Mouse (Mus musculus): ENCODE measurements around the gene Foxp2. TPM values are rescaled to one million over a fixed set of nuclear protein-coding genes. Genes with fewer than 3 reads are reported as not detected.

The Foxp2 gene
- total and polyA plus RNA-seq, 2 experiments from 2014 or later: 2.5 to 7.6 TPM

GRCm38 (mm10) chr6:15192877-15193276, 291.7 kb downstream of the Foxp2 start:
- Histone ChIP-seq H3K4me2 (ENCODE audit: low read depth, low read length) (no peak overlapping the region), H3K4me1 (ENCODE audit: control insufficient read depth, insufficient read depth) (no peaks in the 10 kb centered on the region), H3K36me3 (replicated peaks; ENCODE audit: control insufficient read depth, insufficient read depth, low read length) (no peaks in the 10 kb centered on the region), H3K4me3 (ENCODE audit: low read depth, low read length) (no peak overlapping the region), H3K27me3 (ENCODE audit: control insufficient read depth, insufficient read depth, low read length) (no peaks in the 10 kb centered on the region), H3K27ac (ENCODE audit: low read depth) (no peak overlapping the region), H3K9ac (replicated peaks; ENCODE audit: low read depth, low read length) (no peak overlapping the region), H3K9me3 (replicated peaks; ENCODE audit: control insufficient read depth, low read length) (no peaks in the 10 kb centered on the region)
- DNase-seq (ENCODE audit: low spot score) (no peak), ATAC-seq (ENCODE audit: insufficient read depth, low read depth) (no peak)
- 71% methylated on average over 5 of the region's 5 CpGs for WGBS
- TF ChIP-seq EP300 (IDR thresholded peaks at IDR 0.05; ENCODE audit: low read depth) (no peak), CTCF (IDR thresholded peaks at IDR 0.05; ENCODE audit: low read depth) (peak; percentile 22; the same call in 1 of the 2 replicates)

DNA sequence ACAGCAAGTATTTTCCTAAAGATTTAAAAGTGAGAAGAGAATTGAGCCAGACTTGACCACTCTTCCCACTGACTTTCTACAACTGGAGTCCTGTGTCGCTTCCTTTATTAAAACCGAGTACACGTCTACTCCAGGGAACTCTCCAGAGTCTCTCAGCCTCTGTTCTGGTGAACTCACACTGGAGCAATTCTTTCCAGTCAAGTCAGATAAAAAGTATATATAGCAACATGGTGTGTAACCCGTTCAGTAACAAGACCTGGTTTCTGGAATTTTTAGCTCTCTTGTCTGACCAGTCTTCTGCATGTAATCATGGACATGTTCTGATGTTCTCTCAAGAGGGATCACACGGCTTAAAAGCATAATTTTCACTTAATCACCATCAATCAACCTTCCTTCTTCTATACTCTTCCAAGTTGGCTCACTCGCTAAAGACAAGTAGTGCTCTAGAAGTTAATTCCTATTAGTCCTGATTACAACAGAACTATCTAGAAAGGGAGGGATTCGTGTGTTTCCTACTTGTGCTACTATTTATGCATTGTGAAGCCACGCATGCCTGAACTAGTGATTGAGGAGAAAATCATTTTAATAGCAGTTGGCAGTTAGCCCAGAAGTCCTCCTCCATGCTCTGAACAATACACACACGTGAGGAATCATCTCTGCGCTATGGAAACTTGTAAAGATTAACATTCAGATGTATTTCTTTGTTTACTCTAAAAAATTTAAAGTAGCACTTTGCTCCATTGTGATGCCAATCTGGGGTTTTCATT, 341.2 kb downstream of the Foxp2 start:
- Histone ChIP-seq H3K27ac (ENCODE audit: low read depth) (peak overlapping the region; percentile 65), H3K9me3 (replicated peaks; ENCODE audit: control insufficient read depth, low read length) (no peaks in the 10 kb centered on the region), H3K4me3 (ENCODE audit: low read depth, low read length) (no peak overlapping the region), H3K36me3 (replicated peaks; ENCODE audit: control insufficient read depth, insufficient read depth, low read length) (no peaks in the 10 kb centered on the region), H3K9ac (replicated peaks; ENCODE audit: low read depth, low read length) (no peak overlapping the region), H3K27me3 (ENCODE audit: control insufficient read depth, insufficient read depth, low read length) (no peaks in the 10 kb centered on the region), H3K4me1 (ENCODE audit: control insufficient read depth, insufficient read depth) (0 out of 2 replicates have a peak, but pooled peaks cover 6% of the 10 kb centered on the region), H3K4me2 (ENCODE audit: low read depth, low read length) (no peak overlapping the region)
- 17% methylated on average over 10 of the region's 10 CpGs for WGBS
- TF ChIP-seq CTCF (IDR thresholded peaks at IDR 0.05; ENCODE audit: low read depth): no peak
- TF ChIP-seq EP300 (IDR thresholded peaks at IDR 0.05; ENCODE audit: low read depth): no peak
- DNase-seq (ENCODE audit: low spot score): peak; percentile 61
- peak; percentile 79 for ATAC-seq (ENCODE audit: insufficient read depth, low read depth)

GRCm38 (mm10) chr6:15257393-15257792, 356.2 kb downstream of the Foxp2 start:
- Histone ChIP-seq H3K4me1 (ENCODE audit: control insufficient read depth, insufficient read depth) (peaks cover 5% of the 10 kb centered on the region; the same call in 1 of the 2 replicates), H3K27me3 (ENCODE audit: control insufficient read depth, insufficient read depth, low read length) (no peaks in the 10 kb centered on the region), H3K4me2 (ENCODE audit: low read depth, low read length) (peak overlapping the region; percentile 49), H3K27ac (ENCODE audit: low read depth) (no peak overlapping the region), H3K9ac (replicated peaks; ENCODE audit: low read depth, low read length) (0 out of 2 replicates have a peak overlapping the region, but pooled peaks have one; percentile 10), H3K4me3 (ENCODE audit: low read depth, low read length) (peak overlapping the region; percentile 27), H3K9me3 (replicated peaks; ENCODE audit: control insufficient read depth, low read length) (no peaks in the 10 kb centered on the region), H3K36me3 (replicated peaks; ENCODE audit: control insufficient read depth, insufficient read depth, low read length) (no peaks in the 10 kb centered on the region)
- TF ChIP-seq EP300 (IDR thresholded peaks at IDR 0.05; ENCODE audit: low read depth) (no peak), CTCF (IDR thresholded peaks at IDR 0.05; ENCODE audit: low read depth) (no peak)
- ATAC-seq (ENCODE audit: insufficient read depth, low read depth) (no peak; the same call in 1 of the 2 replicates), DNase-seq (ENCODE audit: low spot score) (peak; percentile 37)
- WGBS: 10% methylated on average over 7 of the region's 7 CpGs

GRCm38 (mm10) chr6:15257893-15258292, 356.7 kb downstream of the Foxp2 start:
- Histone ChIP-seq H3K9me3 (replicated peaks; ENCODE audit: control insufficient read depth, low read length) (no peaks in the 10 kb centered on the region), H3K9ac (replicated peaks; ENCODE audit: low read depth, low read length) (no peak overlapping the region), H3K4me3 (ENCODE audit: low read depth, low read length) (peak overlapping the region; percentile 27; the same call in 1 of the 2 replicates), H3K27ac (ENCODE audit: low read depth) (no peak overlapping the region), H3K4me2 (ENCODE audit: low read depth, low read length) (peak overlapping the region; percentile 49), H3K36me3 (replicated peaks; ENCODE audit: control insufficient read depth, insufficient read depth, low read length) (no peaks in the 10 kb centered on the region), H3K27me3 (ENCODE audit: control insufficient read depth, insufficient read depth, low read length) (no peaks in the 10 kb centered on the region), H3K4me1 (ENCODE audit: control insufficient read depth, insufficient read depth) (peaks cover 5% of the 10 kb centered on the region; the same call in 1 of the 2 replicates)
- ATAC-seq (ENCODE audit: insufficient read depth, low read depth): no peak
- WGBS: 58% methylated on average over 6 of the region's 6 CpGs
- DNase-seq (ENCODE audit: low spot score): no peak
- TF ChIP-seq EP300 (IDR thresholded peaks at IDR 0.05; ENCODE audit: low read depth): no peak
- TF ChIP-seq CTCF (IDR thresholded peaks at IDR 0.05; ENCODE audit: low read depth): no peak

GRCm38 (mm10) chr6:15268136-15268535, 367.0 kb downstream of the Foxp2 start:
- no peak overlapping the region for H3K4me2 ChIP-seq (ENCODE audit: low read depth, low read length)
- no peak overlapping the region for H3K4me3 ChIP-seq (ENCODE audit: low read depth, low read length)
- H3K4me1 ChIP-seq (ENCODE audit: control insufficient read depth, insufficient read depth): no peaks in the 10 kb centered on the region
- TF ChIP-seq EP300 (IDR thresholded peaks at IDR 0.05; ENCODE audit: low read depth) (no peak), CTCF (IDR thresholded peaks at IDR 0.05; ENCODE audit: low read depth) (no peak)
- H3K27me3 ChIP-seq (ENCODE audit: control insufficient read depth, insufficient read depth, low read length): no peaks in the 10 kb centered on the region
- DNase-seq (ENCODE audit: low spot score) (no peak), ATAC-seq (ENCODE audit: insufficient read depth, low read depth) (no peak)
- no peaks in the 10 kb centered on the region for H3K36me3 ChIP-seq (replicated peaks; ENCODE audit: control insufficient read depth, insufficient read depth, low read length)
- H3K9me3 ChIP-seq (replicated peaks; ENCODE audit: control insufficient read depth, low read length): no peaks in the 10 kb centered on the region
- no peak overlapping the region for H3K27ac ChIP-seq (ENCODE audit: low read depth)
- WGBS: 88% methylated on average over 2 of the region's 2 CpGs
- H3K9ac ChIP-seq (replicated peaks; ENCODE audit: low read depth, low read length): no peak overlapping the region

All from heart, postnatal 0 days (tissue).